Mouse (Mus musculus): ENCODE measurements around the gene C5ar2.

GRCm38 (mm10) chr7:16263015-16263787 is 19.2 kb upstream of the C5ar2 start:
- TF ChIP-seq CTCF (IDR thresholded peaks at IDR 0.05; ENCODE audit: control insufficient read depth, insufficient read depth, insufficient replicate concordance, low read depth, low read length) (peak; percentile 22; the same call in 1 of the 2 replicates), POLR2A (IDR thresholded peaks at IDR 0.05; ENCODE audit: control insufficient read depth, low read depth, low read length) (no peak)

Data from testis, adult 2 months (tissue).